Mouse (Mus musculus) erythroblast, embryonic 14.5 days (primary cell): ENCODE measurements around the gene Nfix.

Experiments
- GATA1 ChIP-seq: IDR thresholded peaks from 2 replicates; pipeline ENCODE4 v1.6.1; 2012; ENCODE audit warnings: low read length, inconsistent platforms, mixed read lengths
- TAL1 ChIP-seq: IDR thresholded peaks from 3 replicates; pipeline ENCODE4 v1.6.1; 2012; ENCODE audit warnings: low read length, inconsistent platforms, mixed read lengths

DNA sequence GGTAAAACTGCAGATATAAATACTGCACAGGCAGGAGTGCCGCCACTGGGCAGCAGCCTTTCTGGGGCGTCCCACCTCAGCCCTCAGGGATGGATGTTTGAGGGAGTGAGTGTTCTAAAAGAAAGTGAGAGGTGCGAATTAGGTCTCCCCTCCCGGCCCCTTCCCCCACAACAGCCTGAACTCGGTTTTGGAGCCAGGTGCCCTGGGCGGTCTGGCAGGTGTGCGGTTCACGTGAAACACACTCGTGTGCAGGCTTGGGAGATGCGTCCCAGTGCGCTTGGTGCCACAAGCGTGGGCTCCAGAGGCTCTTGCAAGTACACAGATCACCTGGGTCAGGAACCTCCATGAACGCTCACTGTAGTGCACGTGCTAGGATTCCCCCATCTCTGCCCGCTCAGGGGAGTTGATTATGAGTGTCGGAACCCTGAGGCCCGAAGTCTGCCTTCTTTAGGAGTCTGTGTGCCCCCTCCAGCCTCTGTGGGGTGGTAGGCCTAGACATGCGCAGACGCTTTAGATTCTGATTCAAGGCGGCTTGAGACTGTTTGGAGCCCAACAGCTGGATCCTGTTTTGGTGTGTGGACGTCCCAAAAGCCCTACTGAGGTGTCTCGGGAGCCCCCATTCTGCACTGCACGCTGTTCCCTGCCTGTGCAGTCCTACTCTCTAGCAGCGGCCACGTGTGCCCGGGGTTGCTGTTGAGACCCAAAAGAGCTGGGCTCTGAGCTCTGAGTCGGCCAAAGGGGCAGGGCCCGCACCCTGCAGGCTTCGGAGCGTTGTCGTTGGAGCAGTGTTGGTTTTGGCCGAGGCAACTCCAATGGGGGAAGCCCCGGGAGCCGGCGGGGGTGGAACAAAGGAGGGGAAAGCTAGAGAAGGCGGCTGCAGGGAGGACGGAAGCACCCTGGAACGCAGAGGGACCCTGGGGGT lies 14.1 kb downstream of the Nfix start:
- no peak for TF ChIP-seq GATA1
- TF ChIP-seq TAL1, result no peak
